Mouse (Mus musculus): ENCODE results near the gene Cbl. TPM values are rescaled to one million over a fixed set of nuclear protein-coding genes. Genes with fewer than 3 reads are reported as not detected.
A peak's percentile ranks its signal among the peaks of the same experiment; 100 is the strongest.

Gene Cbl
- polyA plus RNA-seq, 1 experiment from 2014 or later: 19.6 TPM

- Histone ChIP-seq H3K9ac (peak overlapping the region; percentile 82), H3K36me3 (peaks cover 39% of the 10 kb centered on the region), H3K27ac (peak overlapping the region; percentile 49; the same call in 1 of the 2 replicates), H3K27me3 (peaks cover 51% of the 10 kb centered on the region), H3K9me3 (no peaks in the 10 kb centered on the region), H3K4me2 (replicated peaks) (peak overlapping the region; percentile 89), H3K4me1 (peaks cover 39% of the 10 kb centered on the region), H3K4me3 (peak overlapping the region; percentile 70)
- WGBS: 56% methylated on average over 7 of the region's 7 CpGs
- no peak for ATAC-seq (ENCODE audit: low FRiP score, low read depth)
These were observed 98.0 kb downstream of the Cbl start for GRCm38 (mm10) chr9:44135731-44136411.

GRCm38 (mm10) chr9:44134851-44135730, 98.8 kb downstream of the Cbl start:
- Histone ChIP-seq H3K9ac (peak overlapping the region; percentile 82), H3K27me3 (peaks cover 51% of the 10 kb centered on the region), H3K9me3 (no peaks in the 10 kb centered on the region), H3K36me3 (peaks cover 32% of the 10 kb centered on the region), H3K4me2 (replicated peaks) (peak overlapping the region; percentile 89), H3K4me3 (peak overlapping the region; percentile 70), H3K27ac (peak overlapping the region; percentile 75), H3K4me1 (peaks cover 47% of the 10 kb centered on the region)
- WGBS: 2% methylated on average over 49 of the region's 49 CpGs
- ATAC-seq (ENCODE audit: low FRiP score, low read depth): peak; percentile 34; the same call in 1 of the 2 replicates

- peaks cover 54% of the 10 kb centered on the region for H3K4me1 ChIP-seq
- H3K9me3 ChIP-seq: no peaks in the 10 kb centered on the region
- peak within 1 kb of the TSS; percentile 70 for H3K4me3 ChIP-seq
- peak; percentile 25 for ATAC-seq (ENCODE audit: low FRiP score, low read depth)
- H3K27me3 ChIP-seq: peaks cover 54% of the 10 kb centered on the region
- WGBS: under 1% methylated on average over 50 of the region's 55 CpGs
- H3K9ac ChIP-seq: peak within 1 kb of the TSS; percentile 82
- H3K27ac ChIP-seq: peak within 1 kb of the TSS; percentile 75
- peaks cover 23% of the 10 kb centered on the region for H3K36me3 ChIP-seq
- H3K4me2 ChIP-seq (replicated peaks): peak within 1 kb of the TSS; percentile 89
These were observed 99.6 kb downstream of the Cbl start, which contains the start of gene Mcam for GRCm38 (mm10) chr9:44134101-44134850. Mcam (plus strand) TSS chr9:44134469.

GRCm38 (mm10) chr9:44133287-44133686, 100.6 kb downstream of the Cbl start:
- Histone ChIP-seq H3K4me1 (peaks cover 54% of the 10 kb centered on the region), H3K9ac (0 out of 2 replicates have a peak overlapping the region, but pooled peaks have one; percentile 25), H3K4me3 (peak overlapping the region; percentile 70), H3K9me3 (no peaks in the 10 kb centered on the region), H3K36me3 (peaks cover 14% of the 10 kb centered on the region), H3K4me2 (replicated peaks) (peak overlapping the region; percentile 89), H3K27me3 (peaks cover 56% of the 10 kb centered on the region), H3K27ac (peak overlapping the region; percentile 48; the same call in 1 of the 2 replicates)
- ATAC-seq (ENCODE audit: low FRiP score, low read depth): no peak
- WGBS: 17% methylated on average over 2 of the region's 2 CpGs

- no peak for ATAC-seq (ENCODE audit: low FRiP score, low read depth)
- peaks cover 54% of the 10 kb centered on the region for H3K4me1 ChIP-seq
These were observed 101.6 kb downstream of the Cbl start for GRCm38 (mm10) chr9:44132200-44132599.

GRCm38 (mm10) chr9:44131276-44131590, 102.6 kb downstream of the Cbl start:
- no peak for ATAC-seq (ENCODE audit: low FRiP score, low read depth)
- WGBS: 46% methylated on average over 7 of the region's 7 CpGs
- Histone ChIP-seq H3K9me3 (no peaks in the 10 kb centered on the region), H3K4me1 (peaks cover 56% of the 10 kb centered on the region), H3K27me3 (peaks cover 48% of the 10 kb centered on the region), H3K4me2 (replicated peaks) (peak overlapping the region; percentile 82), H3K4me3 (no peak overlapping the region), H3K27ac (no peak overlapping the region; the same call in 1 of the 2 replicates), H3K9ac (no peak overlapping the region), H3K36me3 (no peaks in the 10 kb centered on the region)

More at GRCm38 (mm10) chr9:44132200-44132599, 101.6 kb downstream of the Cbl start:
- Histone ChIP-seq H3K27me3 (peaks cover 56% of the 10 kb centered on the region), H3K9me3 (no peaks in the 10 kb centered on the region), H3K4me3 (no peak overlapping the region), H3K9ac (no peak overlapping the region), H3K36me3 (peaks cover 5% of the 10 kb centered on the region), H3K27ac (no peak overlapping the region), H3K4me2 (replicated peaks) (no peak overlapping the region)
- 68% methylated on average over 5 of the region's 5 CpGs for WGBS

- Histone ChIP-seq H3K9me3 (no peaks in the 10 kb centered on the region), H3K27ac (peak overlapping the region; percentile 72), H3K9ac (peak overlapping the region; percentile 71; the same call in 1 of the 2 replicates), H3K36me3 (no peaks in the 10 kb centered on the region), H3K4me2 (replicated peaks) (peak overlapping the region; percentile 82), H3K4me1 (peaks cover 54% of the 10 kb centered on the region), H3K4me3 (peak overlapping the region; percentile 42), H3K27me3 (peaks cover 43% of the 10 kb centered on the region)
- peak; percentile 21 for ATAC-seq (ENCODE audit: low FRiP score, low read depth)
- WGBS: 24% methylated on average over 19 of the region's 19 CpGs
These were observed 103.1 kb downstream of the Cbl start for GRCm38 (mm10) chr9:44130581-44131275.

GRCm38 (mm10) chr9:44130034-44130433, 103.8 kb downstream of the Cbl start:
- peaks cover 52% of the 10 kb centered on the region for H3K4me1 ChIP-seq
- H3K9ac ChIP-seq: peak overlapping the region; percentile 71
- ATAC-seq (ENCODE audit: low FRiP score, low read depth): peak; percentile 43
- H3K27me3 ChIP-seq: peaks cover 37% of the 10 kb centered on the region
- H3K36me3 ChIP-seq: no peaks in the 10 kb centered on the region
- no peaks in the 10 kb centered on the region for H3K9me3 ChIP-seq
- peak overlapping the region; percentile 82 for H3K4me2 ChIP-seq (replicated peaks)
- H3K27ac ChIP-seq: peak overlapping the region; percentile 72
- H3K4me3 ChIP-seq: peak overlapping the region; percentile 42
- WGBS: under 1% methylated on average over 27 of the region's 27 CpGs

- Histone ChIP-seq H3K4me1 (peaks cover 50% of the 10 kb centered on the region), H3K27me3 (peaks cover 37% of the 10 kb centered on the region), H3K36me3 (no peaks in the 10 kb centered on the region), H3K27ac (peak overlapping the region; percentile 72; the same call in 1 of the 2 replicates), H3K4me3 (peak overlapping the region; percentile 42), H3K9ac (peak overlapping the region; percentile 71), H3K9me3 (no peaks in the 10 kb centered on the region), H3K4me2 (replicated peaks) (peak overlapping the region; percentile 82)
- no peak for ATAC-seq (ENCODE audit: low FRiP score, low read depth)
- WGBS: 10% methylated on average over 9 of the region's 9 CpGs
These were observed 104.2 kb downstream of the Cbl start for GRCm38 (mm10) chr9:44129633-44130032.

GRCm38 (mm10) chr9:44127351-44127801, 106.5 kb downstream of the Cbl start:
- no peaks in the 10 kb centered on the region for H3K36me3 ChIP-seq
- WGBS: 51% methylated on average over 3 of the region's 3 CpGs
- no peak overlapping the region for H3K4me3 ChIP-seq
- peaks cover 36% of the 10 kb centered on the region for H3K4me1 ChIP-seq
- no peak overlapping the region for H3K27ac ChIP-seq
- no peak overlapping the region for H3K4me2 ChIP-seq (replicated peaks)
- no peak overlapping the region for H3K9ac ChIP-seq
- no peaks in the 10 kb centered on the region for H3K9me3 ChIP-seq
- no peak for ATAC-seq (ENCODE audit: low FRiP score, low read depth)
- H3K27me3 ChIP-seq: peaks cover 20% of the 10 kb centered on the region

GRCm38 (mm10) chr9:44126746-44127145, 107.1 kb downstream of the Cbl start:
- Histone ChIP-seq H3K27ac (0 out of 2 replicates have a peak overlapping the region, but pooled peaks have one; percentile 35), H3K9me3 (no peaks in the 10 kb centered on the region), H3K4me2 (replicated peaks) (peak overlapping the region; percentile 44), H3K36me3 (no peaks in the 10 kb centered on the region), H3K4me3 (no peak overlapping the region), H3K4me1 (peaks cover 36% of the 10 kb centered on the region), H3K9ac (no peak overlapping the region), H3K27me3 (peaks cover 14% of the 10 kb centered on the region)
- WGBS: 89% methylated on average over 3 of the region's 3 CpGs
- ATAC-seq (ENCODE audit: low FRiP score, low read depth): no peak
